Mouse (Mus musculus) ovary, postnatal 10 days (tissue): ENCODE measurements around the gene Slc40a1.

Experiments used
- DNase-seq: peaks from one replicate; pipeline ENCODE4 v3.0.0; 2022; ENCODE audit warnings: low spot score

Slc40a1 gene

DNA sequence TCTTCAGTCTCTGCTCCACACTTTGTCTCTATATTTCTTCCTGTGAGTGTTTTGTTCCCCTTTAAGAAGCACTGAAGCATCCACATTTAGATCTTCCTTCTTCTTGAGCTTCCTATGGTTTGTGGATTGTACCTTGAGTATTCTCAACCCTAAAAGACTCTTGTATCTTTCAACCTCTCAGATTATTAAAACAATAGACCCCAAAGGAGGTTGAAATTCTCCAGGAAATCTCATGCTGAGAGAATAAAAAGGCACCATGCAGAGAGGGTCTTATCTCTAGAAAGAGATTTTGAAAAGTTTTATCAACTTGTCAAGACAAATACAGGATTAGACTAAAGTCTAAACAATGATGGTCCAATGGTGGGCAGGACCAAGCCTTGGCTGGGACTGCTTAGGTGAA lies 42.9 kb downstream of the Slc40a1 start:
- DNase-seq, result no peak

GRCm38 (mm10) chr1:45882076-45882475 lies 44.2 kb downstream of the Slc40a1 start:
- DNase-seq, result no peak

GRCm38 (mm10) chr1:45881228-45881832 lies 45.0 kb downstream of the Slc40a1 start:
- DNase-seq, result no peak

- no peak for DNase-seq
Measured at GRCm38 (mm10) chr1:45877463-45877862, 48.9 kb downstream of the Slc40a1 start.

GRCm38 (mm10) chr1:45876450-45877198 lies 49.7 kb downstream of the Slc40a1 start:
- no peak for DNase-seq

GRCm38 (mm10) chr1:45875640-45876039 lies 50.7 kb downstream of the Slc40a1 start:
- no peak for DNase-seq

DNA sequence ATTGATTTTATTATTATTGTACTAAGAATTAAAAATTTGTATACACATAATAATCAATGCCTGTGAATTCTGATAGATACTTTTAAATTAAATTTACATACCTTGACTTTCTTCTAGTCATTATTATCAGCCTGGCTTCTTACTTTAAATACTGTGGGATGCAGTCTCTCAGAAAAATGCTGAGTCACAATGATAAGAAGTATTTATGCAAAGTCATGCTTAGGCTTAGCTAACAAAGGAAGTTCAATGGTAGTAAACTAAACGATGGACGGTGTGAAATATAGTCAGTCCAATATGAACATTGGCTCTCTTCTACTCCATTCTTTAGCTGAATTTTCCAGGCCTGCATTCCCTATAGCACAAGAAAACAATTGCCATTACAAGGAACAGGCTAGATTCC lies 53.1 kb downstream of the Slc40a1 start:
- no peak for DNase-seq

GRCm38 (mm10) chr1:45868479-45869137 lies 57.7 kb downstream of the Slc40a1 start:
- DNase-seq, result no peak

- no peak for DNase-seq
Measured at GRCm38 (mm10) chr1:45868050-45868449, 58.3 kb downstream of the Slc40a1 start.

DNA sequence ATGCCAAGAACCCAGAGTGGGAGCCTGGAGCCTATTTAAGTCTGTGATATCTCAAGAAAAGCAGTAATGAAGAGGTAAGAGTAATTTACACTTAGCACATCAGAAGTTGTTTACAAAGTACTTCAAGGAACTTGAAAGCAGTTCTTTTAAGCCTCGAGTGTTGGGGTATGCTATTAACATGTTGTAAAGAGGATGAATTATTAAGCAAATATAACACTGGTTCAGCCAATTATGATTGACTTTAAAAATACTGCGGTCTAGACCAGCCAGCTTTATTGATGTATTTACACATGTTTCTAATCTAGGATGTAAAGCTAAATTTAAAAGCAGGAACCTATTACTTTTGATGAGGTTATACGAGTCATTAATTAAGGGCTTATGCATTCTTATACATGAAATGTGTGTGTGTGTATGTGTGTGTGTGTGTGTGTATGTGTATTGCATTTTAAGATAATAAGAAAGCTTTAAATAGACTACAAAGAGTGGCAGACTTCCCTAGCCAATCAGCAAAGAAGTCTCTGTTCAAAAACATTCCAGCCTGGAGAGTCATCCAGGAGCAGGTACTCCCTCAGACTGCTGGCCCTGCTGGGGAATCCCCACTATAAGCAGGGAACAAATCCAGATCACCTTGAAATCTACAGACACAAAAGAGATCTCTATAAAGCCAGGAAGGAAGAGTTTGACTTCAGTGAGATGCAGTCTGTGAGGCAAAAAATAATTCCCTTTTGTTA lies 59.9 kb downstream of the Slc40a1 start:
- DNase-seq, result no peak

DNA sequence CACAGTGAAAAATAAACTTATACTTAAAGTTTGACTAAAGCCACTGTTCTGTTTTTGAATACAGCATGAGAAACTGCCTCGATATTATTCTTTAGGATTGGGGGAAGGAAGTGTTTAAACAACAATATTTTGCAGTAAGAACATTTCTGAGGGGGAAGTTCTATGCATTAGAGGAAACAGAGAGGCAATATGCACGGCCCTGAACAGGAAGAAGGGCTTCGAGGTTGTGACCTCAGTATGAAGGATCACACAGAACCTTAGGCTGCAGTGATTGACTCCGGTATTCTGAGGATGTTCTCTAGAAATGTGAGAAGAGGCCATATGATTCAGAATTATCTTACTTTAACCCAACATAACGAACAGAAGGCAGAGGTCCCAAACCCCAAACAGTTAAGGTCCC lies 60.6 kb downstream of the Slc40a1 start:
- DNase-seq, result no peak

GRCm38 (mm10) chr1:45865316-45865715 lies 61.0 kb downstream of the Slc40a1 start:
- no peak for DNase-seq

- DNase-seq, result no peak
Measured at GRCm38 (mm10) chr1:45864564-45865014, 61.7 kb downstream of the Slc40a1 start.

DNA sequence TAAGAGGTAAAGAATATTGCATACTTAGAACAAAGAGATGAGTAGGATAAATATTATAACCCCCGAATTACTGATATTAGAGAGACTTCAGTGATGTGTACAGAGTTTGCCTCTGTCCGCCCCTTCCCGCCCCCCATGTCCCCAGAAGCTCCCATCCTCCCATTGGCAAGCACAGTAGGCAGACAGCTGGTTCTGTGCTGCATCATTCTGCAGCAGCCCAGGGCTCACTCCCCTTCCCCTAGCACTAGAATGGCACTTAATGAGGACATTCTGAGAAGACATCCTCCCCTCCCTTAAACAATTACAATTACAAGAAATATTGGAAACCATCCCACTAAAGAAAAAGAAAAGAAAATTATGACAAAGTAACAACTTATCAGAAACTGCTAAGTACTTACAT lies 62.7 kb downstream of the Slc40a1 start:
- DNase-seq, result no peak

- no peak for DNase-seq
Measured at GRCm38 (mm10) chr1:45861162-45861561, 65.2 kb downstream of the Slc40a1 start.

DNA sequence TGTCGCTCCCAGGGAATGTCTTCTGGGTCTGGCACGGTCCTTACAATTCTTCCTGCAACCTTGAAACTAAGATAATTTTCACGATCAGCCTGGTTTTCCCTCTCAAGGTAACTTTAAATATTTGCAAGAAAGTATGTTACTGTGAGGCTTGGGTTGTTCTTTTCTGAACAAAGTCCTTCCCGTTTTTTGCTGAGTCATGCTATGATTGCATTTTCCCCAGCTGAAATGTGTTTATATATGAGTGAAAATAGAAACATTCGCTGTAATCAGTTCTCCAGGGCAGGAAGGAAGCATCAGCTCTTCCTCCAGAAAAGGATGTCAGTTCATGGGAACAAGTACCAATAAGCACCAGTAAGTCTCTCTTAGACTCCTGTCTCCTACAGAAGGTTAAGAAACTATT lies 66.0 kb downstream of the Slc40a1 start:
- DNase-seq, result no peak
